Mouse (Mus musculus) myocyte (in vitro differentiated cells): ENCODE data around the gene Ass1.

Source experiments
- MAX ChIP-seq: IDR thresholded peaks from one replicate; pipeline ENCODE4 v1.6.1; 2011; ENCODE audit warnings: low read depth, mild to moderate bottlenecking, control low read depth
- POLR2A ChIP-seq: IDR thresholded peaks from one replicate; pipeline ENCODE4 v1.6.1; 2011; ENCODE audit warnings: low read depth, mild to moderate bottlenecking, control low read depth, moderate library complexity; ENCODE audit not compliant: insufficient read length

- TF ChIP-seq POLR2A (no peak), MAX (no peak)
Measured at GRCm38 (mm10) chr2:31499327-31500291, 29.6 kb downstream of the Ass1 start.
